7 mouse cellular contexts compared by ENCODE assay signal in genomic region chr19:9898339-9899066, GRCm38 (mm10). TPM values are rescaled to one million over a fixed set of nuclear protein-coding genes. Genes with fewer than 3 reads are reported as not detected.
A peak's percentile ranks its signal among the peaks of the same experiment; 100 is the strongest.
DNase-seq lines count a peak whose midpoint lies in the region; ATAC-seq lines count a peak whose summit lies in the region.

No protein-coding gene starts in this region.

- H3K4me3 ChIP-seq in embryonic facial prominence, embryonic 10.5 days, result peak overlapping the region; percentile 92
- peak overlapping the region; percentile 68 for H3K4me3 ChIP-seq in hindbrain, embryonic 12.5 days
- H3K4me3 ChIP-seq in lung, embryonic 15.5 days, result peak overlapping the region; percentile 70

- WGBS in embryonic facial prominence, embryonic 10.5 days, result 12% methylated on average over 17 of the region's 17 CpGs
- WGBS in hindbrain, embryonic 12.5 days, result 10% methylated on average over 17 of the region's 17 CpGs
- WGBS in lung, embryonic 15.5 days, result 6% methylated on average over 17 of the region's 17 CpGs

- peak overlapping the region; percentile 80 for H3K9ac ChIP-seq in hindbrain, embryonic 12.5 days
- peak overlapping the region; percentile 65 for H3K9ac ChIP-seq in lung, embryonic 15.5 days

- H3K27ac ChIP-seq in embryonic facial prominence, embryonic 10.5 days (replicated peaks), result peak overlapping the region; percentile 92
- H3K27ac ChIP-seq in hindbrain, embryonic 12.5 days, result peak overlapping the region; percentile 46; the same call in 1 of the 2 replicates
- H3K27ac ChIP-seq in lung, embryonic 15.5 days, result peak overlapping the region; percentile 83

- peaks cover 27% of the 10 kb centered on the region for H3K4me1 ChIP-seq in embryonic facial prominence, embryonic 10.5 days
- peaks cover 25% of the 10 kb centered on the region for H3K4me1 ChIP-seq in hindbrain, embryonic 12.5 days
- H3K4me1 ChIP-seq in lung, embryonic 15.5 days, result peaks cover 31% of the 10 kb centered on the region

- no peaks in the 10 kb centered on the region for H3K27me3 ChIP-seq in embryonic facial prominence, embryonic 10.5 days (replicated peaks; ENCODE audit: low read depth, poor library complexity, severe bottlenecking)
- no peaks in the 10 kb centered on the region for H3K27me3 ChIP-seq in hindbrain, embryonic 12.5 days
- no peaks in the 10 kb centered on the region for H3K27me3 ChIP-seq in lung, embryonic 15.5 days

- peak overlapping the region; percentile 84 for H3K4me2 ChIP-seq in hindbrain, embryonic 12.5 days (replicated peaks)
- peak overlapping the region; percentile 63 for H3K4me2 ChIP-seq in lung, embryonic 15.5 days

- H3K36me3 ChIP-seq in embryonic facial prominence, embryonic 10.5 days (replicated peaks), result peaks cover 37% of the 10 kb centered on the region
- peaks cover 22% of the 10 kb centered on the region for H3K36me3 ChIP-seq in hindbrain, embryonic 12.5 days
- peaks cover 24% of the 10 kb centered on the region for H3K36me3 ChIP-seq in lung, embryonic 15.5 days

- DNase-seq in 3T3-L1 (ENCODE audit: low read depth, low spot score), result peak; percentile 64
- peak; percentile 45 for DNase-seq in CD4-positive helper T cell, adult 2 months (ENCODE audit: low read depth, low spot score)
- DNase-seq in embryonic facial prominence, embryonic 10.5 days (ENCODE audit: low spot score), result no peak
- peak; percentile 37 for DNase-seq in retina, postnatal 1 day
- DNase-seq in gastrocnemius, postnatal 10 days, result no peak

- ATAC-seq in hindbrain, embryonic 12.5 days (ENCODE audit: low FRiP score), result no peak; the same call in 1 of the 2 replicates
- no peak for ATAC-seq in lung, embryonic 15.5 days (ENCODE audit: borderline replicate concordance, extremely low read depth, low FRiP score, low TSS enrichment)

- no peaks in the 10 kb centered on the region for H3K9me3 ChIP-seq in embryonic facial prominence, embryonic 10.5 days
- no peaks in the 10 kb centered on the region for H3K9me3 ChIP-seq in hindbrain, embryonic 12.5 days (replicated peaks)
- H3K9me3 ChIP-seq in lung, embryonic 15.5 days, result no peaks in the 10 kb centered on the region

RNA-seq across cellular contexts. Expression of gene Incenp, which starts 0.8 kb away (rescaled TPM):
- polyA plus RNA-seq in embryonic facial prominence, embryonic 10.5 days (2016; fragmentation: Nextera tagmentation; extraction: Ambion mirVana), result 159 and 169 TPM in 2 replicates
- 83.0 and 95.1 TPM in 2 replicates for polyA plus RNA-seq in hindbrain, embryonic 12.5 days (2016; fragmentation: Nextera tagmentation; extraction: Ambion mirVana)
- 131 and 132 TPM in 2 replicates for polyA plus RNA-seq in lung, embryonic 15.5 days (2015; fragmentation: Nextera tagmentation; extraction: Ambion mirVana)
- 10 to 100 TPM; 16.2 to 20.5 TPM for total RNA-seq in gastrocnemius, postnatal 10 days (2021)

RNA-seq across cellular contexts. Expression of gene Scgb2a2, which starts 51.1 kb away (rescaled TPM):
- polyA plus RNA-seq in embryonic facial prominence, embryonic 10.5 days (2016; fragmentation: Nextera tagmentation; extraction: Ambion mirVana), result not detected in 2 replicates
- polyA plus RNA-seq in hindbrain, embryonic 12.5 days (2016; fragmentation: Nextera tagmentation; extraction: Ambion mirVana), result not detected in 2 replicates
- not detected in 2 replicates for polyA plus RNA-seq in lung, embryonic 15.5 days (2015; fragmentation: Nextera tagmentation; extraction: Ambion mirVana)
- not detected for total RNA-seq in gastrocnemius, postnatal 10 days (2021)

Comparison
In these comparisons a context has a peak if more than half of its experiments do, and no peak if none do; other contexts are left out.
1. DNase-seq: peak in 3T3-L1 (single experiment), CD4-positive helper T cell, adult 2 months (single experiment) and retina, postnatal 1 day (single experiment); none in embryonic facial prominence, embryonic 10.5 days (single experiment) and gastrocnemius, postnatal 10 days (single experiment).
2. Peak in every context shown above with its lines, with median percentiles within 50 percentile points of each other: H3K27ac ChIP-seq and H3K4me3 ChIP-seq.